Mouse (Mus musculus) heart, adult 2 months (tissue): ENCODE measurements around the gene Ip6k2.

Experiments used
- CTCF ChIP-seq: fragments of 200-600 bp; IDR thresholded peaks from 2 replicates; pipeline ENCODE4 v1.8.1; 2022; ENCODE audit warnings: antibody characterized with exemption, mild to moderate bottlenecking, moderate library complexity
- EP300 ChIP-seq: fragments of 200-500 bp; IDR thresholded peaks from 2 replicates; pipeline ENCODE4 v1.6.1; 2011; ENCODE audit warnings: low read depth, low read length, control low read depth; ENCODE audit not compliant: insufficient read depth
- POLR2A ChIP-seq: fragments of 200-500 bp; IDR thresholded peaks from 2 replicates; pipeline ENCODE4 v1.6.1; 2011; ENCODE audit warnings: mild to moderate bottlenecking, low read depth, low read length, control low read depth; ENCODE audit not compliant: insufficient read depth

DNA sequence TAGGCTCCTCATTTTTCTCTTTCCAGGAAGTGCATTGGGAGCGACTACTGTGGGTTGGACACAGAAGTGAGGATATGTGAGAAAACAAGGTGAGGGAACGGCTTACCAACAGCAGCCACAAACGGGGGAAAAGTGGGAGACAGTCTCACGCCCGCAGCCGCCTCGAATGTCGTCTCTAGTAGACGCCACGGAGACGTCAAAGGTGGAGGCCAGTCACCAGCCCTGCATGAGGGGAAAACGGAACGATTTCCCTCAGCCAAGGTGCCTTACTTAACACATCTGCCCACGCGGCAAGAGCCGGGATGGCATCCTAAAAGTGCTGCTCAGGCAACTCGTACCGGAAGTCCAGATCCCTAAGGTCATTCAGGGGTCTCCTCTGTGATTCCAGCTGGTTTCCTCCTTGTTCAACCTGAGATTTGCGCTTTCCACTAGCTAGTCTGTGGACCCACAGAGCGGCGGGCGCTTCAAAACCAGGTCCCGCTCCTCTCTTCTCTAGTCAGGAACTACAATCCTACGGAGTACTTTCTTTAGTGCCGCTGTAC is 40.6 kb downstream of the Ip6k2 start:
- TF ChIP-seq POLR2A (no peak), CTCF (no peak), EP300 (no peak)
